Mouse (Mus musculus) ZHBTc4 (cell line): ENCODE results near the gene Lamtor1.
"Not testable (repeated sequence)": the region's sequence is repeated elsewhere in the genome, so short reads cannot be mapped to it uniquely, and the experiment has no call there.

ENCODE experiments used
- DNase-seq: peaks from one replicate; pipeline ENCODE4 v3.0.0-alpha.2; 2011; ENCODE audit warnings: low read depth, low spot score

Gene Lamtor1

DNA sequence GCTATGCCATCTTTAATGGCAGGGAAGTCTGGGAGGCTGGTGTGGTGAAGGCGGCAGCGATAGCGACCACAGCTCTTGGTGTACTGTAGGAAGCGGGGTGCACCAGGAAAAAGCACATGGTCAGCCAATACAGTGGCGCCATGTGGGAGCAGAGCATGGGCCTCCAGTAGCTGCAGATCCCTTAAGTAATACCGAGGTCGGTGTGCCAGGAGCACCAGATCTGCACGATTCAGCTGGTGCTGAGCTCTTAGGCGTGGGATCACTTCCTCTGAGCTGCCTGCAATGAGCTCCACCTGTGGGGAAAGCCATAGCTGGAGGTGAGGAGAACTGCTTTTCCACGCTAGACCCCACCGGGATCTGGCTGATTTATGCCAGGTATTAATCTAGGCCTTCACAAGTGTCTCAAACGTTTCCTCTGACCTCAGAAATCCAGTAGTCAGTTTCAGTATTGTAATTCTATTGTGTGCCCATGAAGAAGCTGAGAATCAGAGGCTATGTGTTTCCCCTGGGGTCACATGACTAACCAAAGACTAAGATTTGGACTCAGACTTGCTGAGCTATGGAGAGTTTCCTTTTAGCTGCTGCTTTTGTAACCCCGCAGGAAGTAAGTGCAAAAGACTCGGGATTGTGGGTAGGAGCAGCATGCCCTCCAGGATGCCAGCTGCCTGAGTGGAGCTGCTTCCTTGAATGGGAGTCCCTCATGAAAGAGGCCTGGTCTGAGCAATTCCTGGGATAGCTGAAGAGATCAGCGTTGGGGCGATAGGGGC lies 5.2 kb upstream of the Lamtor1 start:
- DNase-seq = no peak

- DNase-seq = no peak
Observed at GRCm38 (mm10) chr7:101901969-101902368, 3.7 kb upstream of the Lamtor1 start.

DNA sequence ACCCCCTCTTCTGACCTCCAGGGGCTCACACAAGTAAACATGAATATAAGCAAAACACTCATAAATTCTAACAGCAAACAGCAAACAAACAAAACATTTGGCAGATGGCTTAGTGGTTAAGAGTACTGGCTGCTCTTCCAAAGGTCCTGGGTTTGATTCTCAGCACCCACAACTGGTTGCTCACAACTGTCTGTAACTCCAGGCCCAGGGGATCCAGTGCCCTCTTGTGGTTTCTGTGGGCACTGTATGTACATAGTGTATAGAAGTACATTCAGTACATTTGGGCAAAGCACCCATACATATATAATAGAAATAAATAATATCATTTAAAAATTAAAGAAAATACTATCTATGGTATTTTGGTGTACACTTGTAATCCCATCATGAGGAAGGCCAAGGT lies 2.9 kb upstream of the Lamtor1 start:
- DNase-seq = peak; percentile 35

GRCm38 (mm10) chr7:101906287-101906681 lies 580 bp downstream of the Lamtor1 start, which contains the start of gene Tomt:
Gene Tomt (minus strand): TSS chr7:101906359.
- no peak for DNase-seq

DNA sequence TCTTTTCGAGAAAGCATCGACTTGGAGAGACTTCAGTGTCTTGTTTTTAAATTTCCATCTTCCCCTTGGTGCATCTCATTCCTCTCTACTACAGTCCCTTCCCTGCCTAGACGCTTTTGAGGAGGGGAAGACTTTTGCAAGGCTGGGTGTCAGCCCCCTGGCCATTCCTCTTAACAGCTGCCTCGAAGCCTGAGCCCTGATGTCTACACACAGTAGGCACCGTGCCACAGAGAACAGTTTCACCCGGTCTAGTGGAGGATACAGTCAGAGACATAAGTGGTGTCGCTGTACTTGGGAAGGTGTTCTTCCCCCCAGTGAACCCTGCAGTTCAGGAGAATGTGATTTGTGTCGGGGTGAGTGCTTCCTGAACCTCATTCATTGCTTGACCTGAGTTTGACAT lies 992 bp downstream of the Lamtor1 start:
- DNase-seq = no peak

GRCm38 (mm10) chr7:101908367-101908766 lies 2.7 kb downstream of the Lamtor1 start:
- no peak for DNase-seq

GRCm38 (mm10) chr7:101910138-101910537 lies 4.4 kb downstream of the Lamtor1 start:
- DNase-seq = no peak

DNA sequence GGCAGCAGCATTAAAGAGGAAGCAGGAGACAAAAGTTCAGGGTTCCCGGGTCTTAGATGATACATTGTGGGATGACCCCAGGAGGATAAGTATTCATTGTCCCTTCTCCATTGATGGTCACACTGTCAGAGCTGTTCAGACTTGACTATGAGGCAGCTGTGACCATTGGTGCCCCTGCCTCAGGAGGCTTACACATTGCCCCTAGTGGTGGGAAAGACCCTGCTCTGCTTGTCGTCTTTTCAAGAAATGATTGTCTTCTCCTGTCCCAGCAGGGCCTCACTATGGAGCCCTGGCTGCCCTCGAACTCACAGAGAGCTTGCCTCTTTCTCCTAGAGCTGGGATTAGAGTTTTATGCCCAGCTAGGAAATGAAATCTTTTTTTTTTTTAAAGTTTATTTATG lies 6.3 kb downstream of the Lamtor1 start:
- peak; percentile 74 for DNase-seq

- DNase-seq = peak; percentile 78
Observed at GRCm38 (mm10) chr7:101918071-101918470, 12.4 kb downstream of the Lamtor1 start.

DNA sequence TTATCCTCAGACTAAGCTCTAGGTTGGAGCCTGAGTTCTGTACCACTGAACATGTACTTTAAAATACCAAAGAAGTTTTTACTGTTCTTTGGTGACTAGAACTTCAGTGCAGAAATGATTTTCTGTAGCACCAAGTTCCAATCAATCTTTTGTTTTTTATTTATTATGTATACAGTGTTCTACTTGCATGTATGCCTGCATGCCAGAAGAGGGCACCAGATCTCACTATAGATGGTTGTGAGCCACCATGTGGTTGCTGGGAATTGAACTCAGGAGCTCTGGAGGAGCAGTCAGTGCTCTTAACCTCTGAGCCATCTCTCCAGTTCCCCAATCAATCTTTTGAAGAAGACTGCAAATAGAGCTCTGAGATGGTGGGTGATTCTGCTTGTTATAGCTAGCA lies 20.2 kb downstream of the Lamtor1 start:
- peak; percentile 36 for DNase-seq

GRCm38 (mm10) chr7:101928093-101928492 lies 22.4 kb downstream of the Lamtor1 start:
- no peak for DNase-seq

GRCm38 (mm10) chr7:101932551-101932950 lies 26.8 kb downstream of the Lamtor1 start:
- DNase-seq = no peak

DNA sequence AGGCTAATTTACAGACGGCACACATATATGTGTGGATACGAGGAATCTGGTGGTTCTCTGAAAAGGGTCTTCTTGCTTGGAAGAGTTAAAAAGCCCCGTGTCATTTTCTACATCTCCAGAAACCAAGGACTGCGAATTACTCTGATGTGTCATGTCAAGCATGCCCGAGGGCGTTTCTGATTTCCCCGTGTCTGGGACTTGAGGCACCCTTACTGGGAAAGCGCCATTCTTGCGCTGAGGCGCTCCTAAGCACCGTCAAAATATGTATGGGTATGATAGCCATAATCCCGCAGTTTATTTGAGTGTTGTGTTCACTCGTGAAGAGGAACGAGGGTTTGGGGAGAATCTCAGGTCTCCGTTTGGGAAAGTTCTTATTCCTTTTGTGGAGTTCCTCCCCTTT lies 27.6 kb downstream of the Lamtor1 start:
- DNase-seq = peak; percentile 51

- DNase-seq = peak; percentile 99
Observed at GRCm38 (mm10) chr7:101933751-101934240, 28.1 kb downstream of the Lamtor1 start, which contains the start of the genes Lrrc51 and Numa1. Gene Lrrc51 (minus strand): TSS chr7:101933895. Gene Numa1 (plus strand): TSS chr7:101934111.

DNA sequence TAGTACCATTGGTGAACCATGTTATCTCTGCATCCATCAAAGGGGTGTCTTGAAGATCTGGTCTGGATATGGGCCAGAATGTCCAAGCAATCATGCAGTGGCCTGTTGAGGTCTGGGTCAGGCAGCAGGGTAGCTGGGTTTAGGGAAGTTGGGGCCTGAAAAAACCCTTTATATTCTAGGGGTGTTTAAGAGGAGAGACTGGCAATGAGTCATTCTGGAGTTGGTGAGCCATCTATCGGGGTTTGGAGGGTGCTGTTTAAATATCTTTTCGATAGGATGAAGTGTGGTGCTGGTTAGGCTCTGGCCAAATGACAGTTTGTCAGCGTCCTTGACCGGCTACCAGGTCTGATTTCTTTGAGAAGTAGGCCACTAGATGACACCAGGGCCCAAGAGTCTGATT lies 30.3 kb downstream of the Lamtor1 start:
- no peak for DNase-seq

DNA sequence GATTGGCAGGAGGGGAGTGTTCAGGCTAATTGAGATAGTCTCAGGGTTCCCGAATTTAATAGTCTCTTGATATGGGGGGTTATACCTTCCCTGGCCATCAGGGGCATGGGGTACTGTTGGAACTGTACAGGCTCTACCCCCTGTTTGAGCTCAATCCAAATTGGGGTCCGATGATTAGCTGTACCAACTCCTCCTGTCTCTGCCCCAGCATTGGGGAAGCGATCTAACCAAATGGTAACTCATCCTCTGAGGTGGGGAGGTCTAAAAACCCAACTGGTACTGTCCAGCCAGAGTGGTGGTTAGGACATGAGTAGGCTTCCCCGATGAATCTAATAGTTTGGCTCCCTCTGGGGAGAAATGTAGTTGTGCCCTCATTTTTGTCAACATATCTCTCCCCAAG lies 31.3 kb downstream of the Lamtor1 start:
- no peak for DNase-seq

- DNase-seq = no peak
Observed at GRCm38 (mm10) chr7:101937569-101937968, 31.9 kb downstream of the Lamtor1 start.

DNA sequence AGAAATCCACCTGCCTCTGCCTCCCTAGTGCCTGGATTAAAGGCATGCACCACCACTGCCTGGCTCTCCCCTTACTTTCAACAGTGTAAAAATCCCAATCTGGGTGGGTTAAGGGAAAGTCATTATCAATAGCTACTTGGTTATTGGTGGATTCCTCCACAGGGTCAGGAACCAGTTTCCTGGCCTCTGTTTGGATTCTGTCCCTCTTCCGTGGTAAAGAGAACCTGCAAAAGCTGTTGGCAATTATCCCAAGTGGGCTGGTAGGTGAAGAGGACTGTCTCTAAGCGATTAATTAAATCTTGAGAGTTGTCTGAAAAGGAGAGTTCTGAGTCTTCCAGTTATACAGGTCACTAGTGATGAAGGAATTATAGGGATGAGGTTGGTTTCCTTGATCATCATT lies 32.6 kb downstream of the Lamtor1 start:
- no peak for DNase-seq

- DNase-seq = no peak
Observed at GRCm38 (mm10) chr7:101939758-101940157, 34.1 kb downstream of the Lamtor1 start.

- not testable (repeated sequence) for DNase-seq
Observed at GRCm38 (mm10) chr7:101949008-101949407, 43.3 kb downstream of the Lamtor1 start.

DNA sequence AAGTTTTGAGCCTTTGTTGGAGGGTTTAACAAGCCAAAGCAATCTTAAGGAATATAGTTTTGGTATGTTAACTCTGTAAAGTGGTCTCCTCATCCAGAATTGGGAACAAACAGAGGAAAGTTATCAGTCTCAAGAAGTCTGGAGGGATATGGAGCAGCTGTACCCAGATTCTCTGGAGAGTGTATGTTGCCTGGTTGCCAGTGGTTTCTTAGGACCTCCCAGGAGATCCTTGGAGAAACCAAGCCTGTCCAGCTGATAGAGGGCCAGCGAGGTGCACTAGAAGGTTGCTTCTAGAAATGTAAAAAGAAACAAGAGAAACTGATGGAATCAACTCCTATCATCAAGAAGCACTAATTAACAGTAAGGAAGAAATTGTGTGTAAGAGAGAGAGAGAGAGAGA lies 45.9 kb downstream of the Lamtor1 start:
- no peak for DNase-seq

DNA sequence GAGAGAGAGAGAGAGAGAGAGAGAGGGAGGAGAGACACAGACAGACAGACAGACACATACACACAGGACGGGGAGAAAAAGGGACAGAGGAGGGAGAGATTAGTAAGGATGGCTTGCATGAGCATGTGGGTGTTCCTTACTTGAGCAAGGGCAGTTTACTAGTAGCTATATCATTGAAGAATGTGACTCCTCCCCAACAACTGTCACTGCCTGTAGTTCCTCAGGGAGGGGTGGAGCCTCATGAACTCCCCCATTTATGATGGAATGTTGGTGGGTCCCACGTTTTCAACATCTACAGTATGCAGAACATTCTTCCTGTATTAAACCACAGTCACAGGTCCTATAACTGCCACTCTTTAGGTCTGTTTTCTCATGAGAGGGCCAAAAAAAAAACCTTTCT lies 46.4 kb downstream of the Lamtor1 start:
- no peak for DNase-seq

GRCm38 (mm10) chr7:101954163-101954562 lies 48.5 kb downstream of the Lamtor1 start:
- DNase-seq = no peak
